Mouse (Mus musculus): ENCODE results near the gene Pik3r5. TPM values are rescaled to one million over a fixed set of nuclear protein-coding genes. Genes with fewer than 3 reads are reported as not detected.

Gene Pik3r5
- polyA plus RNA-seq, 1 experiment = 34.7 TPM

- WGBS = 82% methylated on average over 4 of the region's 4 CpGs
- no peak for DNase-seq (ENCODE audit: low read depth in 1 of 2, low spot score in 2 of 2)
- Histone ChIP-seq H3K27me3 (ENCODE audit: control insufficient read depth, insufficient read depth, low read length) (no peaks in the 10 kb centered on the region), H3K4me3 (ENCODE audit: extremely low read depth, insufficient read depth, insufficient read length) (no peak overlapping the region), H3K36me3 (ENCODE audit: control insufficient read depth, insufficient read depth, low read length) (no peaks in the 10 kb centered on the region), H3K27ac (ENCODE audit: insufficient read depth, low read length) (no peak overlapping the region), H3K4me1 (ENCODE audit: control insufficient read depth, insufficient read depth, insufficient read length) (peaks cover 9% of the 10 kb centered on the region; the same call in 1 of the 2 replicates)
- TF ChIP-seq CTCF (IDR thresholded peaks at IDR 0.05; ENCODE audit: extremely low read depth, insufficient read depth, insufficient read length, insufficient replicate concordance) (no peak), POLR2A (IDR thresholded peaks at IDR 0.05; ENCODE audit: low read depth, low read length) (no peak)
Measured at GRCm38 (mm10) chr11:68526441-68526840, 94.5 kb downstream of the Pik3r5 start.

- H3K4me1 ChIP-seq (ENCODE audit: control insufficient read depth, insufficient read depth, insufficient read length) = no peaks in the 10 kb centered on the region
- no peak for TF ChIP-seq POLR2A (IDR thresholded peaks at IDR 0.05; ENCODE audit: low read depth, low read length)
- no peak for TF ChIP-seq CTCF (IDR thresholded peaks at IDR 0.05; ENCODE audit: extremely low read depth, insufficient read depth, insufficient read length, insufficient replicate concordance)
- DNase-seq (ENCODE audit: low read depth in 1 of 2, low spot score in 2 of 2) = peak in 1 of 2 experiments; percentile 26
- no peaks in the 10 kb centered on the region for H3K27me3 ChIP-seq (ENCODE audit: control insufficient read depth, insufficient read depth, low read length)
- WGBS = 54% methylated on average over 16 of the region's 16 CpGs
- no peak overlapping the region for H3K4me3 ChIP-seq (ENCODE audit: extremely low read depth, insufficient read depth, insufficient read length)
- no peak overlapping the region for H3K27ac ChIP-seq (ENCODE audit: insufficient read depth, low read length)
- no peaks in the 10 kb centered on the region for H3K36me3 ChIP-seq (ENCODE audit: control insufficient read depth, insufficient read depth, low read length)
Measured at GRCm38 (mm10) chr11:68531066-68531806, 99.3 kb downstream of the Pik3r5 start.

GRCm38 (mm10) chr11:68531941-68532535, 100.1 kb downstream of the Pik3r5 start:
- no peak overlapping the region for H3K27ac ChIP-seq (ENCODE audit: insufficient read depth, low read length)
- TF ChIP-seq POLR2A (IDR thresholded peaks at IDR 0.05; ENCODE audit: low read depth, low read length) (no peak), CTCF (IDR thresholded peaks at IDR 0.05; ENCODE audit: extremely low read depth, insufficient read depth, insufficient read length, insufficient replicate concordance) (no peak)
- H3K4me3 ChIP-seq (ENCODE audit: extremely low read depth, insufficient read depth, insufficient read length) = no peak overlapping the region
- H3K27me3 ChIP-seq (ENCODE audit: control insufficient read depth, insufficient read depth, low read length) = no peaks in the 10 kb centered on the region
- no peaks in the 10 kb centered on the region for H3K4me1 ChIP-seq (ENCODE audit: control insufficient read depth, insufficient read depth, insufficient read length)
- no peak for DNase-seq (ENCODE audit: low read depth in 1 of 2, low spot score in 2 of 2)
- no peaks in the 10 kb centered on the region for H3K36me3 ChIP-seq (ENCODE audit: control insufficient read depth, insufficient read depth, low read length)
- WGBS = 83% methylated on average over 11 of the region's 11 CpGs

GRCm38 (mm10) chr11:68532773-68533172, 100.9 kb downstream of the Pik3r5 start:
- no peak for DNase-seq (ENCODE audit: low read depth in 1 of 2, low spot score in 2 of 2)
- 70% methylated on average over 5 of the region's 5 CpGs for WGBS

GRCm38 (mm10) chr11:68533971-68534475, 102.1 kb downstream of the Pik3r5 start:
- H3K4me1 ChIP-seq (ENCODE audit: control insufficient read depth, insufficient read depth, insufficient read length) = no peaks in the 10 kb centered on the region
- TF ChIP-seq CTCF (IDR thresholded peaks at IDR 0.05; ENCODE audit: extremely low read depth, insufficient read depth, insufficient read length, insufficient replicate concordance) (no peak), POLR2A (IDR thresholded peaks at IDR 0.05; ENCODE audit: low read depth, low read length) (no peak)
- DNase-seq (ENCODE audit: low read depth in 1 of 2, low spot score in 2 of 2) = no peak
- no peaks in the 10 kb centered on the region for H3K36me3 ChIP-seq (ENCODE audit: control insufficient read depth, insufficient read depth, low read length)
- H3K27ac ChIP-seq (ENCODE audit: insufficient read depth, low read length) = no peak overlapping the region
- H3K27me3 ChIP-seq (ENCODE audit: control insufficient read depth, insufficient read depth, low read length) = no peaks in the 10 kb centered on the region
- 94% methylated on average over 6 of the region's 6 CpGs for WGBS
- H3K4me3 ChIP-seq (ENCODE audit: extremely low read depth, insufficient read depth, insufficient read length) = no peak overlapping the region

More at GRCm38 (mm10) chr11:68532773-68533172, 100.9 kb downstream of the Pik3r5 start:
- H3K36me3 ChIP-seq (ENCODE audit: control insufficient read depth, insufficient read depth, low read length) = no peaks in the 10 kb centered on the region
- no peaks in the 10 kb centered on the region for H3K27me3 ChIP-seq (ENCODE audit: control insufficient read depth, insufficient read depth, low read length)
- H3K4me3 ChIP-seq (ENCODE audit: extremely low read depth, insufficient read depth, insufficient read length) = no peak overlapping the region
- H3K27ac ChIP-seq (ENCODE audit: insufficient read depth, low read length) = no peak overlapping the region
- H3K4me1 ChIP-seq (ENCODE audit: control insufficient read depth, insufficient read depth, insufficient read length) = no peaks in the 10 kb centered on the region
- TF ChIP-seq POLR2A (IDR thresholded peaks at IDR 0.05; ENCODE audit: low read depth, low read length) (no peak), CTCF (IDR thresholded peaks at IDR 0.05; ENCODE audit: extremely low read depth, insufficient read depth, insufficient read length, insufficient replicate concordance) (no peak)

GRCm38 (mm10) chr11:68536026-68536425, 104.1 kb downstream of the Pik3r5 start:
- no peaks in the 10 kb centered on the region for H3K36me3 ChIP-seq (ENCODE audit: control insufficient read depth, insufficient read depth, low read length)
- H3K4me3 ChIP-seq (ENCODE audit: extremely low read depth, insufficient read depth, insufficient read length) = no peak overlapping the region
- TF ChIP-seq POLR2A (IDR thresholded peaks at IDR 0.05; ENCODE audit: low read depth, low read length) = no peak
- no peak for TF ChIP-seq CTCF (IDR thresholded peaks at IDR 0.05; ENCODE audit: extremely low read depth, insufficient read depth, insufficient read length, insufficient replicate concordance)
- no peaks in the 10 kb centered on the region for H3K27me3 ChIP-seq (ENCODE audit: control insufficient read depth, insufficient read depth, low read length)
- 75% methylated on average over 4 of the region's 4 CpGs for WGBS
- DNase-seq (ENCODE audit: low read depth in 1 of 2, low spot score in 2 of 2) = no peak
- no peaks in the 10 kb centered on the region for H3K4me1 ChIP-seq (ENCODE audit: control insufficient read depth, insufficient read depth, insufficient read length)
- no peak overlapping the region for H3K27ac ChIP-seq (ENCODE audit: insufficient read depth, low read length)
